Mouse (Mus musculus) left cerebral cortex, postnatal 4 days (tissue): ENCODE results near the gene Nrap. TPM values are rescaled to one million over a fixed set of nuclear protein-coding genes. Genes with fewer than 3 reads are reported as not detected.

Source experiments
- total RNA-seq, 2 experiments: library from RNA; stranded (reverse); gene quantifications; 2 replicates each; pipeline ENCODE4 v1.2.3; 2021

Nrap gene
- total RNA-seq, 2 experiments from 2014 or later: 0.44 to 0.54 TPM

Other genes with a start within 250 kb of the Nrap start
- not detected for gene Habp2, start 102.9 kb downstream of the Nrap start, total RNA-seq
- gene Casp7, start 7.1 kb upstream of the Nrap start, total RNA-seq: 10 to 100 TPM; 14.0 to 15.4 TPM
- gene Plekhs1, start 71.6 kb upstream of the Nrap start, total RNA-seq: under 1 TPM; 0.48 to 0.50 TPM
- 10 to 100 TPM; 11.5 to 13.8 TPM for gene Dclre1a, start 158.2 kb upstream of the Nrap start, total RNA-seq
- gene Nhlrc2, start 158.2 kb upstream of the Nrap start, total RNA-seq: 10 to 100 TPM; 15.6 to 17.2 TPM